In the genomic region with DNA sequence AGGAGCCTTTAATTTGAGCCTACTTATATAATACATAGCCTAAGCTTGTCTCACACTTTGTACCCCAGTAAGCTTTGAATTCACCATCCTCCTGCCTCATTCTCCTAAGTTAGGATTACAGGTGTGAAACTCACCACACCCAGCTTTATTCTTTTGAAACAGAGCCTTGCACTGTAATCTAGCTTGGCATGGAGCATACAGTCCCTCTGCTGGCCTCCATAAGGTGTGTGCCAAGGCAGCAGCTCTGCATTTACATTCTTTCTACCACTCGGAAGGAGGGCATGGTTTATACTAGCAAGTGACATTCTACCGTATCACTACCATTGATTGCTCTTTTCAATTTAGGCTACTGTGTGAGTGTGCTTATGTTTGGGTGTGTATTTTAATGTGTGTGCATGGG, we compare ENCODE assay signal across 25 mouse cellular contexts.
"Had no signal": no experiment of that assay in that cellular context is flagged by ENCODE, and none has a peak within 500 bp of the region (broad histone marks: within the 10 kb centered on the region; RNA-seq: fewer than 3 reads in every experiment).

No protein-coding gene starts in this region.

- H3K36me3 ChIP-seq: heart, embryonic 10.5 days; heart, embryonic 12.5 days; hindbrain, embryonic 10.5 days; hindbrain, embryonic 12.5 days; intestine, embryonic 15.5 days; limb, embryonic 10.5 days; limb, embryonic 12.5 days; liver, embryonic 13.5 days had no signal

- H3K4me3 ChIP-seq: gastrocnemius, adult 2 months; heart, adult 2 months; heart, embryonic 10.5 days; heart, embryonic 12.5 days; hindbrain, embryonic 10.5 days; hindbrain, embryonic 12.5 days; intestine, embryonic 15.5 days; layer of hippocampus, adult 2 months; left cerebral cortex, adult 2 months; limb, embryonic 10.5 days; limb, embryonic 12.5 days; liver, embryonic 13.5 days had no signal

- DNase-seq: gastrocnemius, adult 2 months; gastrocnemius, postnatal 10 days; gastrocnemius, postnatal 25 days; heart, adult 2 months; heart, postnatal 4 days; kidney, adult 18-20 months; kidney, adult 8-10 months; kidney, postnatal 10 days; kidney, postnatal 25 days; kidney, postnatal 4 days; liver; liver, embryonic 13.5 days had no signal

- H3K27me3 ChIP-seq: heart, embryonic 12.5 days; hindbrain, embryonic 12.5 days; intestine, embryonic 15.5 days; limb, embryonic 12.5 days; liver, embryonic 13.5 days had no signal

- H3K9ac ChIP-seq: heart, embryonic 12.5 days; hindbrain, embryonic 12.5 days; hindbrain, embryonic 14.5 days; intestine, embryonic 15.5 days; limb, embryonic 12.5 days; liver, embryonic 13.5 days had no signal

- H3K4me2 ChIP-seq: heart, embryonic 12.5 days; hindbrain, embryonic 12.5 days; hindbrain, embryonic 14.5 days; intestine, embryonic 15.5 days; limb, embryonic 12.5 days; liver, embryonic 11.5 days; liver, embryonic 13.5 days had no signal

- ATAC-seq: inflammation-experienced regulatory T-cells, adult 6 months; intestine, embryonic 15.5 days; intestine, postnatal 0 days had no signal

- H3K27ac ChIP-seq: gastrocnemius, adult 2 months; heart, adult 2 months; heart, embryonic 10.5 days; hindbrain, embryonic 10.5 days; hindbrain, embryonic 12.5 days; hindbrain, embryonic 14.5 days; intestine, embryonic 15.5 days; layer of hippocampus, adult 2 months; left cerebral cortex, adult 2 months; limb, embryonic 10.5 days; limb, embryonic 12.5 days; liver, embryonic 13.5 days had no signal

- H3K9me3 ChIP-seq: heart, embryonic 10.5 days; heart, embryonic 12.5 days; hindbrain, embryonic 10.5 days; hindbrain, embryonic 12.5 days; intestine, embryonic 15.5 days; limb, embryonic 10.5 days; limb, embryonic 12.5 days; liver, embryonic 13.5 days had no signal

- H3K4me1 ChIP-seq: heart, embryonic 10.5 days; heart, embryonic 12.5 days; hindbrain, embryonic 10.5 days; hindbrain, embryonic 12.5 days; intestine, embryonic 15.5 days; limb, embryonic 10.5 days; limb, embryonic 12.5 days; liver, embryonic 13.5 days had no signal
